Mouse (Mus musculus): Measurements from ENCODE around the gene Tnfrsf13b.

GRCm38 (mm10) chr11:61161121-61161520, 34.6 kb downstream of the Tnfrsf13b start:
- no peak for TF ChIP-seq TAL1 (IDR thresholded peaks at IDR 0.05; ENCODE audit: low read length)
- TF ChIP-seq GATA1 (IDR thresholded peaks at IDR 0.05; ENCODE audit: low read length) = no peak

All from erythroblast, embryonic 14.5 days (primary cell).